Mouse (Mus musculus) frontal cortex, postnatal 25 days (tissue): Measurements from ENCODE around the gene Vmn1r61.

Experiments used
- DNase-seq, 2 experiments: peaks; one replicate each; pipeline ENCODE4 v3.0.0; 2022; ENCODE audit warnings: low spot score in 2 of 2

The Vmn1r61 gene

DNA sequence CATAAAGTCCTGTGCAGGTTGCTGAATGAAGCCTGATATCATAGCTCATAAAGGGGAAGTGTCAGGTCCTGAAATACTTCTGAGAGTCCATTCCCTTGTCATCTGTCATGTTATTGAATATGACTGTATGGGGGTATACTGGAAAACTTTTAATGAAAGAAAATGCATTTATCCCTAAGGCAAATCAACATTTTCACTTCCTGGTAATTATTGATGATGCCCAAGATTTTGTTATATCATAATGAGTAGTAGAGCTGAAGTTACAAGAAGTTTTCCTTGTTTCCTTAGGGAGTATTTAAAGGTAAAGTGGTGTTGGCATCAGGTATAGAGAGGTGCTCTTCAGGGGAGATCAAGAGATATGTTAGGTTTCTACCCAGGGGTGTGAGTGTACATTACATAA lies at the start of gene Vmn1r61:
Gene Vmn1r61 (minus strand): TSS at position 101 of the 400 bp plus-strand sequence.
- no peak for DNase-seq
